In the genomic region with DNA sequence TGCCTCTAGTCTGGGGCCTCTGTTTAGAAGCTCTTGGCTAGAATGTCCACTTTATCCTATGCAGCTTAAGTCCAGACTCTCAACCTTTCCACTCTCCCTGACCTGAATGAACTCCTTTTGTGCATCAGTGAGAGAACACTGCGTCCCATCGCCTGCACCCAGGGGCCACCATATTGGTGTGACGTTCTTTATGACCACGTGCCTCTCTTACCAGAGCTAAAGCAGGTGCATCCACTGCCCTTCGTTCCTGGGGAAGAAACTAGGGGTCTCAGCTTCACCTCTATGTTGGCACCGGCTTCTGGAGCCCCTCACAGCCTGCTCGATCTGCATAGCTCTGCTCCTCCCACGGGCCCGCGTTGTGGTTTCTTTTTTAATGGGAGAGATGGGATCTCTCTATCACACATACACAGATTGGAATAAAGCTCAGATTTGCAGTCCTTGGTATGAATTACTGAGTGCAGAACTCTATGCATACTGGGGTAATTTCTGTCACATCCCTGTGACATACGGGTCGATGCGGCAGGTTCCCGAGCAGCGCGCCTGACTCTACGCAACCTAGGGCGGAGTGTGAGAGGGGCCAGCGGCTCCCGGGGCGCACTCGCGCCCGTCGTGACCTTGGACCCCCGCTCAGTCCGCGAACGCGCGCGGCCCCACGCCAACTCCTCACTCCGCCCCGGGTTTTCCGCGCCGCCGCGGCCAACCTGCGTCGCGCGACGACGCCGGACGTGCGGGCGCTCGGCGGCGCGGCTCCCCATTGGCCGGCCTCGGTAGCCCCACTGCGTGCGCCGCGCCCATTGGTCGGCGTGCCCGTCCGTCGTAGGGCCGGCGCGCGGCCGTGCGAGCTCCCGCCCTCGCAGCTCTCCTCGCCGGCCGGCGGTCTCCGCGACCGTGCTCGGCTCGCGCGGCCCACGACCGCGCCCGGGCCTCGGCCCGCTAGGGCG, we compare ENCODE assay signal across 8 mouse cellular contexts. TPM values are rescaled to one million over a fixed set of nuclear protein-coding genes. Genes with fewer than 3 reads are reported as not detected.
A peak's percentile ranks its signal among the peaks of the same experiment; 100 is the strongest.
DNase-seq lines count a peak whose midpoint lies in the region; ATAC-seq and TF ChIP-seq lines count a peak whose summit lies in the region.

TSS of gene Foxk2 (plus strand) at position 831 of the 941 bp plus-strand sequence.

- peak; percentile 80 for DNase-seq in WW6 (ENCODE audit: low read depth, low spot score)
- DNase-seq in cerebellum, postnatal 4 days (ENCODE audit: low spot score in 2 of 2), result peak; percentile 88 to 96
- DNase-seq in gastrocnemius, adult 2 months, result peak; percentile 98
- peak; percentile 98 for DNase-seq in hindbrain, postnatal 0 days (ENCODE audit: low spot score)
- DNase-seq in left cerebral cortex, adult 8-10 months (ENCODE audit: low spot score in 2 of 2), result peak; percentile 73 to 89
- peak; percentile 95 to 96 for DNase-seq in right cerebral cortex, postnatal 10 days (ENCODE audit: low spot score in 2 of 2)
- DNase-seq in urinary bladder, postnatal 25 days (ENCODE audit: low spot score), result peak; percentile 92

- under 1% methylated on average over 89 of the region's 91 CpGs for WGBS in hindbrain, postnatal 0 days

- H3K4me3 ChIP-seq in gastrocnemius, adult 2 months, result peak within 1 kb of the TSS; percentile 98
- peak within 1 kb of the TSS; percentile 84 for H3K4me3 ChIP-seq in hindbrain, postnatal 0 days (ENCODE audit: low read length)
- peak within 1 kb of the TSS; percentile 99 for H3K4me3 ChIP-seq in megakaryocyte, embryonic 14.5 days (replicated peaks)

- H3K27me3 ChIP-seq in hindbrain, postnatal 0 days (ENCODE audit: insufficient read depth, low read length), result no peaks in the 10 kb centered on the region
- H3K27me3 ChIP-seq in megakaryocyte, embryonic 14.5 days (replicated peaks), result no peaks in the 10 kb centered on the region

- ATAC-seq in hindbrain, postnatal 0 days, result peak; percentile 97

- H3K4me1 ChIP-seq in hindbrain, postnatal 0 days (ENCODE audit: insufficient read depth, low read length), result peaks cover 11% of the 10 kb centered on the region; the same call in 1 of the 2 replicates
- peaks cover 62% of the 10 kb centered on the region for H3K4me1 ChIP-seq in megakaryocyte, embryonic 14.5 days

- intact Hi-C loops in gastrocnemius, adult 2 months (cut with DNase I), result loop anchor here (1.0 to 5.0 kb wide), 3 partner anchors 17 to 93 kb away; partner anchors contain the start of genes Narf and Wdr45b

- peak within 1 kb of the TSS; percentile 96 for H3K27ac ChIP-seq in gastrocnemius, adult 2 months
- H3K27ac ChIP-seq in hindbrain, postnatal 0 days, result peak within 1 kb of the TSS; percentile 96

- H3K9me3 ChIP-seq in hindbrain, postnatal 0 days (ENCODE audit: low read length), result no peaks in the 10 kb centered on the region
- H3K9me3 ChIP-seq in megakaryocyte, embryonic 14.5 days, result no peaks in the 10 kb centered on the region

- peak within 1 kb of the TSS; percentile 84 for H3K4me2 ChIP-seq in hindbrain, postnatal 0 days (ENCODE audit: low read depth, low read length)

- no peak for TF ChIP-seq CTCF in gastrocnemius, adult 2 months (IDR thresholded peaks at IDR 0.05)
- TF ChIP-seq CTCF in hindbrain, postnatal 0 days (IDR thresholded peaks at IDR 0.05; ENCODE audit: low read depth), result no peak

- peaks cover 11% of the 10 kb centered on the region; the same call in 1 of the 2 replicates for H3K36me3 ChIP-seq in hindbrain, postnatal 0 days (ENCODE audit: insufficient read depth, low read length)
- H3K36me3 ChIP-seq in megakaryocyte, embryonic 14.5 days (replicated peaks; ENCODE audit: low read length), result peaks cover 59% of the 10 kb centered on the region

- peak within 1 kb of the TSS; percentile 98 for H3K9ac ChIP-seq in hindbrain, postnatal 0 days (replicated peaks; ENCODE audit: low read length)

RNA-seq across cellular contexts. Expression of gene Foxk2, which starts in this region (rescaled TPM):
- total RNA-seq in gastrocnemius, adult 2 months (2021), result 10 to 100 TPM; 30.1 to 32.9 TPM
- 89.7 and 95.1 TPM in 2 replicates for total RNA-seq in hindbrain, postnatal 0 days (2014; rRNA removed)
- polyA plus RNA-seq in hindbrain, postnatal 0 days (2015; fragmentation: Nextera tagmentation; extraction: Ambion mirVana), result 11.4 and 12.8 TPM in 2 replicates
- total RNA-seq in left cerebral cortex, adult 8-10 months (2022), result 10 to 100 TPM; 78.2 to 84.7 (median 79.9) TPM
- 24.9 and 43.6 TPM in 2 replicates for polyA plus RNA-seq in megakaryocyte, embryonic 14.5 days (2012; ENCODE audit: insufficient read depth, low replicate concordance)

Comparison
In these comparisons a context has a peak if more than half of its experiments do, and no peak if none do; other contexts are left out.
1. Peak in every context shown above with its lines: DNase-seq, ATAC-seq, H3K4me3 ChIP-seq and H3K27ac ChIP-seq.